Mouse (Mus musculus) C2C12 (cell line): Measurements from ENCODE around the gene Ggt5. TPM values are rescaled to one million over a fixed set of nuclear protein-coding genes. Genes with fewer than 3 reads are reported as not detected.
A peak's percentile ranks its signal among the peaks of the same experiment; 100 is the strongest.

Experiments used
- H3K27me3 ChIP-seq: one replicate; pipeline ENCODE4 v1.6.1; 2011; ENCODE audit not compliant: control insufficient read depth, insufficient read depth, insufficient read length
- H3K36me3 ChIP-seq: one replicate; pipeline ENCODE4 v1.6.1; 2011; ENCODE audit not compliant: control insufficient read depth, insufficient read depth
- H3K4me3 ChIP-seq: one replicate; pipeline ENCODE4 v1.5.1; 2011; ENCODE audit warnings: mild to moderate bottlenecking, control low read depth; ENCODE audit not compliant: poor library complexity, insufficient read depth, severe bottlenecking
- H3K79me2 ChIP-seq: one replicate; pipeline ENCODE4 v1.6.1; 2011; ENCODE audit not compliant: control insufficient read depth, insufficient read depth
- H3K79me3 ChIP-seq: one replicate; pipeline ENCODE4 v1.6.1; 2011; ENCODE audit warnings: low read depth, control low read depth
- H3ac ChIP-seq: one replicate; pipeline ENCODE3; 2011; ENCODE audit warnings: low read depth; ENCODE audit not compliant: control insufficient read depth, insufficient read length
- CEBPB ChIP-seq: IDR thresholded peaks from one replicate; pipeline ENCODE4 v1.6.1; 2011; ENCODE audit warnings: low read depth, mild to moderate bottlenecking, control low read depth, moderate library complexity
- CTCF ChIP-seq: IDR thresholded peaks from one replicate; pipeline ENCODE4 v1.5.1; 2011; ENCODE audit not compliant: control insufficient read depth, insufficient read depth, insufficient read length
- FOSL1 ChIP-seq: IDR thresholded peaks from one replicate; pipeline ENCODE4 v1.8.0; 2011; ENCODE audit warnings: mild to moderate bottlenecking, low read length; ENCODE audit not compliant: poor library complexity, insufficient read depth, severe bottlenecking
- MAX ChIP-seq: IDR thresholded peaks from one replicate; pipeline ENCODE4 v1.6.1; 2011; ENCODE audit warnings: mild to moderate bottlenecking, control low read depth
- MYOD1 ChIP-seq: IDR thresholded peaks from one replicate; pipeline ENCODE4 v1.6.1; 2011; ENCODE audit warnings: low read depth; ENCODE audit not compliant: control insufficient read depth, insufficient read length
- MYOG ChIP-seq: IDR thresholded peaks from one replicate; pipeline ENCODE4 v1.6.1; 2011; ENCODE audit not compliant: control insufficient read depth, insufficient read length; ENCODE audit errors: extremely low read depth
- USF1 ChIP-seq: IDR thresholded peaks from one replicate; pipeline ENCODE4 v1.6.1; 2011; ENCODE audit warnings: low read depth, mild to moderate bottlenecking, control low read depth, moderate library complexity
- polyA plus RNA-seq: library from polyadenylated mRNA; unstranded; fragments of >200 nt; fragmentation: generic; extraction: Trizol; gene quantifications from one replicate; pipeline ENCODE4 v1.2.1, GENCODE M21; 2012; ENCODE audit warnings: missing spikeins

The Ggt5 gene
- polyA plus RNA-seq, 1 experiment = not detected

- peaks cover 3% of the 10 kb centered on the region for H3K27me3 ChIP-seq
- H3K36me3 ChIP-seq = no peaks in the 10 kb centered on the region
- no peaks in the 10 kb centered on the region for H3K79me2 ChIP-seq
- TF ChIP-seq MAX = no peak
- no peak for TF ChIP-seq MYOG
- TF ChIP-seq MYOD1 = no peak
- no peak for TF ChIP-seq FOSL1
- TF ChIP-seq USF1 = no peak
- TF ChIP-seq CTCF = no peak
- no peak for TF ChIP-seq CEBPB
- H3K4me3 ChIP-seq = no peak overlapping the region
- no peak overlapping the region for H3ac ChIP-seq
- H3K79me3 ChIP-seq = no peaks in the 10 kb centered on the region
These were observed 43.9 kb downstream of the Ggt5 start for GRCm38 (mm10) chr10:75633048-75633447.

GRCm38 (mm10) chr10:75633576-75634139 is 44.5 kb downstream of the Ggt5 start:
- Histone ChIP-seq H3K36me3 (no peaks in the 10 kb centered on the region), H3K27me3 (peaks cover 6% of the 10 kb centered on the region), H3K79me2 (no peaks in the 10 kb centered on the region), H3K4me3 (no peak overlapping the region), H3ac (no peak overlapping the region), H3K79me3 (no peaks in the 10 kb centered on the region)
- TF ChIP-seq MYOG (no peak), CTCF (no peak), MYOD1 (no peak), CEBPB (no peak), USF1 (no peak), FOSL1 (no peak), MAX (no peak)

- TF ChIP-seq MAX (no peak), MYOD1 (no peak), CEBPB (no peak), USF1 (no peak), FOSL1 (no peak), MYOG (no peak)
- peaks cover 8% of the 10 kb centered on the region for H3K27me3 ChIP-seq
- H3K79me2 ChIP-seq = no peaks in the 10 kb centered on the region
- no peak overlapping the region for H3ac ChIP-seq
- no peaks in the 10 kb centered on the region for H3K79me3 ChIP-seq
- no peaks in the 10 kb centered on the region for H3K36me3 ChIP-seq
- no peak overlapping the region for H3K4me3 ChIP-seq
These were observed 45.5 kb downstream of the Ggt5 start for GRCm38 (mm10) chr10:75634610-75635009.

GRCm38 (mm10) chr10:75635019-75635692 is 46.0 kb downstream of the Ggt5 start:
- TF ChIP-seq MYOD1 = no peak
- TF ChIP-seq FOSL1 = no peak
- TF ChIP-seq CEBPB = no peak
- no peak for TF ChIP-seq MAX
- no peak for TF ChIP-seq CTCF
- TF ChIP-seq USF1 = no peak
- TF ChIP-seq MYOG = no peak
- Histone ChIP-seq H3K79me3 (no peaks in the 10 kb centered on the region), H3ac (no peak overlapping the region), H3K4me3 (no peak overlapping the region), H3K79me2 (no peaks in the 10 kb centered on the region), H3K36me3 (no peaks in the 10 kb centered on the region), H3K27me3 (peaks cover 8% of the 10 kb centered on the region)

GRCm38 (mm10) chr10:75635693-75636055 is 46.5 kb downstream of the Ggt5 start:
- Histone ChIP-seq H3K79me3 (no peaks in the 10 kb centered on the region), H3K4me3 (no peak overlapping the region), H3K27me3 (peaks cover 8% of the 10 kb centered on the region), H3K79me2 (no peaks in the 10 kb centered on the region), H3K36me3 (no peaks in the 10 kb centered on the region), H3ac (no peak overlapping the region)
- TF ChIP-seq USF1 (no peak), CTCF (peak; percentile 56)
